Mouse (Mus musculus) heart, postnatal 25 days (tissue): ENCODE results near the gene Snx25. TPM values are rescaled to one million over a fixed set of nuclear protein-coding genes. Genes with fewer than 3 reads are reported as not detected.

Experiments
- total RNA-seq, 2 experiments: library from RNA; stranded (reverse); gene quantifications; 2 replicates each; pipeline ENCODE4 v1.2.3; 2021

Snx25 gene
- total RNA-seq, 2 experiments from 2014 or later: 9.6 to 11.4 TPM

Other genes starting within 250 kb of the Snx25 start
- gene Ccdc110, start 217.5 kb downstream of the Snx25 start, total RNA-seq: not detected
- under 1 TPM; 0.52 to 0.84 TPM for gene 1700029J07Rik, start 176.9 kb downstream of the Snx25 start, total RNA-seq
- 10 to 100 TPM; 31.1 to 32.3 TPM for gene Ufsp2, start 176.6 kb downstream of the Snx25 start, total RNA-seq
- gene Lrp2bp, start 152.9 kb downstream of the Snx25 start, total RNA-seq: 1 to 10 TPM; 1.0 to 1.1 TPM
- gene Ankrd37, start 146.5 kb downstream of the Snx25 start, total RNA-seq: 10 to 100 TPM; 10.0 to 11.7 TPM
- gene Cfap97, start 388 bp downstream of the Snx25 start, total RNA-seq: 10 to 100 TPM; 11.5 to 12.9 TPM
- 1,000 to 10,000 TPM; 5,468 to 5,495 TPM for gene Slc25a4, start 59.1 kb upstream of the Snx25 start, total RNA-seq
- gene Helt, start 142.5 kb upstream of the Snx25 start, total RNA-seq: 1 to 10 TPM; 1.6 to 2.2 TPM